Mouse (Mus musculus) E14TG2a.4 (cell line): ENCODE measurements around the gene Prss16.

ENCODE experiments used
- CTCF ChIP-seq: conservative IDR thresholded peaks from 2 replicates; pipeline ENCODE4 v1.5.1; 2014; ENCODE audit warnings: low read length
- NANOG ChIP-seq: IDR thresholded peaks from 2 replicates; pipeline ENCODE4 v1.6.1; 2014; ENCODE audit warnings: borderline replicate concordance, low read length, mixed read lengths

GRCm38 (mm10) chr13:22015479-22016450 is 6.2 kb upstream of the Prss16 start:
- TF ChIP-seq CTCF (no peak), NANOG (no peak)
